Mouse (Mus musculus): ENCODE data around the gene Wnt5b. TPM values are rescaled to one million over a fixed set of nuclear protein-coding genes. Genes with fewer than 3 reads are reported as not detected.

The Wnt5b gene
- polyA plus RNA-seq, 1 experiment from 2014 or later: 3.2 TPM

DNA sequence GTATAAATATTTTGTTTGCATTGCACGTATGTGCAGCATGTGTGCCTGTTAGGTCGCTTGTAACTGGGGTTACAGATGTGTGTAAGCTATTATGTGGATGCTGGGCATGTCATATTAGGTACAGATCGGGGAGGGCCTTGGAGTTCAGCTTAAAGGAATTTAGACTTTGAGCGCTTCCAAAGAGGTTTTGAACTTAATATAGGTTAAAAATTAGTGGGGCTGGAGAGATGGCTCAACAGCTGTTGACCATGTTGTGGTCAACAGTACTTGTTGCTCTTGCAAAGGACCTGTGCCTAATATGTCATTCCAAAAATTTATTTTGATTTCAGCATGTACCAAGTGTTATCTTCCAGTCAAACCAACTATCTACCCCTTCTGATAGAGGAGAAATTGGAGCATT is 139.3 kb downstream of the Wnt5b start:
- Histone ChIP-seq H3K9me3 (ENCODE audit: control insufficient read depth, low read length) (no peaks in the 10 kb centered on the region), H3K27ac (ENCODE audit: low read depth, low read length) (no peak overlapping the region), H3K36me3 (ENCODE audit: control insufficient read depth, insufficient read depth, low read length) (no peaks in the 10 kb centered on the region), H3K9ac (ENCODE audit: low read depth, low read length) (no peak overlapping the region), H3K4me2 (no peak overlapping the region), H3K27me3 (replicated peaks; ENCODE audit: control insufficient read depth, insufficient read depth, low read length) (no peaks in the 10 kb centered on the region), H3K4me1 (replicated peaks; ENCODE audit: control insufficient read depth, insufficient read depth, low read length) (0 out of 2 replicates have a peak, but pooled peaks cover 2% of the 10 kb centered on the region), H3K4me3 (ENCODE audit: low read depth, low read length) (no peak overlapping the region)
- DNase-seq (ENCODE audit: low spot score) (no peak), ATAC-seq (replicated peaks; ENCODE audit: low FRiP score) (no peak)
- 82% methylated on average over 4 of the region's 4 CpGs for WGBS

DNA sequence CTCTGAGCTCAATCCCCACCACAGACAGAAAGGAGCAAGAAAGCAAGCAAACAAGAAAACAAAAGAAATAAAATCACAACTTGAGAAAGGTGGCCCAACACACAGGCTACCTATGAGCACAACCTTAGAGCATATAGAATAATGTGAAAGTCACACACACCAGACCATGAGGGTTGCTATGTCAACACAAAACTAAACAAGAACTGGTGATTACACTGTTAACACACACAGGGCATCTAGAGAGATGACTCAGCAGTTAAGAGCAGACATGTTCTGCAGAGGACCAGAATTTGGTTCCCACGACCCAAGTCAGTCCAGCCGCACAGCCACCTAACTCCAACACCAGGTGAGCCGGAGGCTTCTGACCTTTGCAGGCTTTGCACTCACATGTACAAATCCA is 141.2 kb downstream of the Wnt5b start:
- H3K27ac ChIP-seq (ENCODE audit: low read depth, low read length): no peak overlapping the region
- DNase-seq (ENCODE audit: low spot score) (no peak), ATAC-seq (replicated peaks; ENCODE audit: low FRiP score) (no peak)
- H3K4me3 ChIP-seq (ENCODE audit: low read depth, low read length): no peak overlapping the region
- no peak overlapping the region for H3K9ac ChIP-seq (ENCODE audit: low read depth, low read length)
- H3K27me3 ChIP-seq (replicated peaks; ENCODE audit: control insufficient read depth, insufficient read depth, low read length): no peaks in the 10 kb centered on the region
- 69% methylated on average over 3 of the region's 3 CpGs for WGBS
- H3K36me3 ChIP-seq (ENCODE audit: control insufficient read depth, insufficient read depth, low read length): no peaks in the 10 kb centered on the region
- H3K4me1 ChIP-seq (replicated peaks; ENCODE audit: control insufficient read depth, insufficient read depth, low read length): 0 out of 2 replicates have a peak, but pooled peaks cover 2% of the 10 kb centered on the region
- no peaks in the 10 kb centered on the region for H3K9me3 ChIP-seq (ENCODE audit: control insufficient read depth, low read length)
- H3K4me2 ChIP-seq: no peak overlapping the region

DNA sequence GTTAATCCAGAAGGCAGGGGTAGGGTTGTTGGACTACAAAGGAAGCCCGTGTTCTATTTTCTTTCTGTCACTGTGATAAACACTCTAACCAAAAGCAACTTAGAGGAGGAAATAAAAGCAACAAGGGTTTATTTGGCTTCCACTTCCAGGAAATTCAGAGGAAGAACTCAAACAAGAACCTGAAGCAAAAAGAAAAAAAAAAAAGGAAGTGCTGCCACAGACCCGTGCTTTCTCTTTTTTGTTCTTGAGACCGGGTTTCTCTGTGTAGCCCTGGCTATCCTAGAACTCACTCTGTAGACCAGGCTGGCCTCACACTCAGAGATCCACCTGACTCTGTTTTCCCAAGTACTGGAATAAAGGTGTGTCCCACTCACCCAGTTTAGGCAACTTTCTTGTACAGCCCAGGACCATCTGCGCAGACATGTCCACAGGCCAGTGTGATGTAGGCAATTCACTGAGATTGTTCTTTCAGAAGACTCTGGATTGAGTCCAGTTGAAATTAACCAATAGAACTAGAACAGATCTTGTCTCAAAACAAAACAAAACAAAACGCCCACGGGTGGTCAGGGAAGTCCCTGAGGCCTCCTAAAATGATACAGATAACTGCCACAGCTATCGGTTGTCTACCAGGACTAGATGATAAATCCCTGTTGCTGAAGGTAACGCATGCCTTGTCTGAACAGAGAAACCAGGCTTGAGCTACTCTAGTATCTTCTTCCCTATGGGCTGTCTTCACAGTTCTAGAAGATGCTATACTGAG is 142.4 kb downstream of the Wnt5b start:
- Histone ChIP-seq H3K9me3 (ENCODE audit: control insufficient read depth, low read length) (no peaks in the 10 kb centered on the region), H3K4me3 (ENCODE audit: low read depth, low read length) (no peak overlapping the region), H3K9ac (ENCODE audit: low read depth, low read length) (no peak overlapping the region), H3K4me2 (no peak overlapping the region), H3K4me1 (replicated peaks; ENCODE audit: control insufficient read depth, insufficient read depth, low read length) (0 out of 2 replicates have a peak, but pooled peaks cover 2% of the 10 kb centered on the region), H3K36me3 (ENCODE audit: control insufficient read depth, insufficient read depth, low read length) (no peaks in the 10 kb centered on the region), H3K27ac (ENCODE audit: low read depth, low read length) (no peak overlapping the region), H3K27me3 (replicated peaks; ENCODE audit: control insufficient read depth, insufficient read depth, low read length) (no peaks in the 10 kb centered on the region)
- DNase-seq (ENCODE audit: low spot score) (no peak), ATAC-seq (replicated peaks; ENCODE audit: low FRiP score) (no peak)
- 54% methylated on average over 8 of the region's 8 CpGs for WGBS

DNA sequence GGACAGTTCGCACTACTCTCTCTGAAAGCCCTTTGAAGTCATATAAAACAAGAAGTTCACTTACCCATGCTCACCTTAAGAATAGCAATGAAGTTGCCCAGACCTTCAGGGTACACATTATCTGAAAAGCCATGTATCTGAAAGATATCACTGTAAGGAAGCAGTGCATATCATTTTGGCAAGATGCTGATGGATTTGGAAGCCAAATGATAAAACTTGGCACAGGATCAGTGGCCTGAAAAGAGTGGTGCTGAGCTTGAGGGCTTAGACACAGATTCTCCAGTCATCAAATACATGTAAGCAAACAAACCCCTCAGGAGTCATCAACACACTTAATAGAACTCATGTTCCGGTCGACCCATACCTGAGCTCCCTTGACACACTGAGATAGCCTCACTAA is 143.5 kb downstream of the Wnt5b start:
- H3K4me2 ChIP-seq: no peak overlapping the region
- no peak overlapping the region for H3K4me3 ChIP-seq (ENCODE audit: low read depth, low read length)
- no peak overlapping the region for H3K9ac ChIP-seq (ENCODE audit: low read depth, low read length)

DNA sequence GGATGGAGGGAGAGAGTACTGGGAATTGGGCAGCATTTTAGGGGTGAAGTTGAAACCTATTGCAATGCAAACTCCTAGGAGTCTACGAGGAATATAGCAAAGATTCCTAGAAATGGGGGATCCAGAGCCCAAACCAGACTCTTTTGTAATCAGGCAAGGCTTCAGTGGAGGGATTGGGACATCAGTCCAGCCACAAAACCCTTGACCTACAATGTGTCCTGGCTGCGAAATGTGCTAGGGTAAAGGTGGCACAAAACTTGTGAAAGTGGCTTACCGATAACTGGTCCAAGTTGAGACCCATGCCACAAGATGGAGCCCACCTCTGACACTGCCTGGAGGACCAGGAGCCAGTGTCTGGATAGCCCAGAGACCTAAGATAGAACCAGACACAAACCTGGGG is 144.8 kb downstream of the Wnt5b start:
- Histone ChIP-seq H3K9ac (ENCODE audit: low read depth, low read length) (no peak overlapping the region), H3K27ac (ENCODE audit: low read depth, low read length) (no peak overlapping the region), H3K9me3 (ENCODE audit: control insufficient read depth, low read length) (no peaks in the 10 kb centered on the region), H3K4me1 (replicated peaks; ENCODE audit: control insufficient read depth, insufficient read depth, low read length) (peaks cover 16% of the 10 kb centered on the region), H3K4me2 (no peak overlapping the region), H3K36me3 (ENCODE audit: control insufficient read depth, insufficient read depth, low read length) (no peaks in the 10 kb centered on the region), H3K4me3 (ENCODE audit: low read depth, low read length) (no peak overlapping the region), H3K27me3 (replicated peaks; ENCODE audit: control insufficient read depth, insufficient read depth, low read length) (no peaks in the 10 kb centered on the region)
- no peak for DNase-seq (ENCODE audit: low spot score)
- WGBS: 90% methylated on average over 3 of the region's 3 CpGs
- no peak for ATAC-seq (replicated peaks; ENCODE audit: low FRiP score)

More for the DNA sequence above, 143.5 kb downstream of the Wnt5b start:
- Histone ChIP-seq H3K36me3 (ENCODE audit: control insufficient read depth, insufficient read depth, low read length) (no peaks in the 10 kb centered on the region), H3K27me3 (replicated peaks; ENCODE audit: control insufficient read depth, insufficient read depth, low read length) (no peaks in the 10 kb centered on the region), H3K4me1 (replicated peaks; ENCODE audit: control insufficient read depth, insufficient read depth, low read length) (peaks cover 9% of the 10 kb centered on the region), H3K9me3 (ENCODE audit: control insufficient read depth, low read length) (no peaks in the 10 kb centered on the region), H3K27ac (ENCODE audit: low read depth, low read length) (no peak overlapping the region)
- ATAC-seq (replicated peaks; ENCODE audit: low FRiP score) (no peak), DNase-seq (ENCODE audit: low spot score) (no peak)
- 87% methylated on average over 3 of the region's 3 CpGs for WGBS

DNA sequence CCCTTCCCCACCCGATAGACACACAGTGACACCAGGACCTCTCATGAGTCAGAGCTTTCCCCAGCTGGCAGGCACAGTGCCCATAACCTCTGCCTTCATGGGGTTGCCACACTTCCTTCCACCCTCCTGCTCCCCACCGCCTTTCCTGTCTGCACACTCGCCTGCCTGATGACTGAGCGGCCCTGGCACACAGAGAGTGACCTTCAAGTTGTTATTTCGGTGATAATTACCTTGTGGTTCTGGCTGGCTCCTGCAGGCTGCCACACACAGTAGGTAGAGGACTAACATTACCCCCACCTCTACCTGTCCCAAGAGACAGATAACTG is 147.9 kb downstream of the Wnt5b start:
- Histone ChIP-seq H3K9ac (ENCODE audit: low read depth, low read length) (no peak overlapping the region), H3K27me3 (replicated peaks; ENCODE audit: control insufficient read depth, insufficient read depth, low read length) (no peaks in the 10 kb centered on the region), H3K36me3 (ENCODE audit: control insufficient read depth, insufficient read depth, low read length) (no peaks in the 10 kb centered on the region), H3K4me3 (ENCODE audit: low read depth, low read length) (no peak overlapping the region), H3K4me1 (replicated peaks; ENCODE audit: control insufficient read depth, insufficient read depth, low read length) (peaks cover 13% of the 10 kb centered on the region), H3K4me2 (no peak overlapping the region), H3K27ac (ENCODE audit: low read depth, low read length) (no peak overlapping the region), H3K9me3 (ENCODE audit: control insufficient read depth, low read length) (no peaks in the 10 kb centered on the region)
- WGBS: 30% methylated on average over 5 of the region's 5 CpGs
- 0 out of 2 replicates have a peak, but pooled peaks have one; percentile 36 for ATAC-seq (replicated peaks; ENCODE audit: low FRiP score)
- DNase-seq (ENCODE audit: low spot score): no peak

DNA sequence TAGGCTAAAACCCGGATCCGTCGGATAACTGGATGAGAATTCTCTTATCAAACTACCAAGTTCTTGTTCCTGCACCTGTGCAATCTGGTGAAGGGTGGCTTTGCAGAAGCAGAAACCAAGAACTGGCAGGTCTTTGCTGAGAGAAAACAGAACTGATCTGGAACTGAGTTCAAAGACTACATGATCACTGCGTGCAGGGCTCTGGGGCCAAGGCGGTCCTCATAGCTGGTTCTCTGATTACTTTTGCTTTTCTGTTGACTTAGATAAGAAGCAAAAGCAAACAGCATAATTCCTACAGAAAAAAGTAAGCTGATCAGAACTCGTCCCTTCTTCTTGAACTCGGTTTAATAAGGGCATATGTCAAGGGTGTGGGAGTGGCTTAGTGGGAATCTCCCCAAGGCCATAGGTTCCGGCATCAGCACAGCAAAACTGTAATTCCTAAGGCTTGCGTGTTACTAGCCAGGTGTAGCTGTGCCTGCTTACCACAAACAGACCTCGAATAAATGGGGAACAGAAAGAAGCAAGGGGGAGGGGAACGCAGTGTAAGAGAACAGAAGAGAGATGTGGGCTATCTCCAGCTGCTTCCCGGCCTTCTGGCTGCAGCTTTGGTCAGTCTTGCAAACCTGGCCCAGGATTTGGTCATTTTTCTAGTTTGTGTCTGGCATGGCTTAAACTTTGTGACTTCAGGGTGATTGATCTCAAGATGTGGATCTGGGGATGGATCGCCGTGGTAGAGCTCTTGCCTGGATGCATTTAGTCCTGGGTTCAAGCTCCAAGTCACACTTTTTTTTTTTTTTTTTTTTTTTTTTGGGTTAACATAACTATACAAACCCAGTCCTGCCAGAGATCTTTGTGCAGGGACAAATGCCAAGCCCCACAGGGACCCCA is 148.5 kb downstream of the Wnt5b start:
- Histone ChIP-seq H3K27ac (ENCODE audit: low read depth, low read length) (peak overlapping the region; percentile 21; the same call in 1 of the 2 replicates), H3K36me3 (ENCODE audit: control insufficient read depth, insufficient read depth, low read length) (no peaks in the 10 kb centered on the region), H3K9me3 (ENCODE audit: control insufficient read depth, low read length) (no peaks in the 10 kb centered on the region), H3K4me1 (replicated peaks; ENCODE audit: control insufficient read depth, insufficient read depth, low read length) (peaks cover 13% of the 10 kb centered on the region), H3K4me2 (peak overlapping the region; percentile 38), H3K4me3 (ENCODE audit: low read depth, low read length) (no peak overlapping the region), H3K27me3 (replicated peaks; ENCODE audit: control insufficient read depth, insufficient read depth, low read length) (no peaks in the 10 kb centered on the region), H3K9ac (ENCODE audit: low read depth, low read length) (0 out of 2 replicates have a peak overlapping the region, but pooled peaks have one; percentile 16)
- 53% methylated on average over 14 of the region's 14 CpGs for WGBS
- ATAC-seq (replicated peaks; ENCODE audit: low FRiP score): no peak; the same call in 1 of the 2 replicates
- no peak for DNase-seq (ENCODE audit: low spot score)

DNA sequence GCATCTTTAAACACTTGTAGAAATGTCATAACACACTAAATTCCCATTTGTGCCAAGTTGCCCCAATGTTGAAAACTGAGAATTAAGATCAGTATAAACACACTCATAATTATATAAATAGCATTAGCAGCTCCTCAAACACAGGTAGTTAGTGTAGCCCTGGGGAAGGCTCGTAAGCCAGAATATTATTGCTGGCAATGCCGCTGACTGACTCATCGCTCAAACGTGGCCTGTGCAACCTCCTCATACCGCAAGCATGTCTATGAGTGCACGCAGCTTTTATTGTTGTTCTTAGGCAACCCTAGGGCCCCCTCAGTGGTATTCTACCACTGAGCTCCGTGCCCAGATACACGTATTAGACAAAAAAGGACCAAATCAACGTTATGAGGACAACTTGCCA is 151.3 kb downstream of the Wnt5b start:
- no peak overlapping the region for H3K4me2 ChIP-seq
- no peaks in the 10 kb centered on the region for H3K9me3 ChIP-seq (ENCODE audit: control insufficient read depth, low read length)
- H3K27me3 ChIP-seq (replicated peaks; ENCODE audit: control insufficient read depth, insufficient read depth, low read length): no peaks in the 10 kb centered on the region
- ATAC-seq (replicated peaks; ENCODE audit: low FRiP score) (no peak), DNase-seq (ENCODE audit: low spot score) (no peak)
- H3K9ac ChIP-seq (ENCODE audit: low read depth, low read length): no peak overlapping the region
- H3K4me1 ChIP-seq (replicated peaks; ENCODE audit: control insufficient read depth, insufficient read depth, low read length): peaks cover 13% of the 10 kb centered on the region
- H3K36me3 ChIP-seq (ENCODE audit: control insufficient read depth, insufficient read depth, low read length): no peaks in the 10 kb centered on the region
- WGBS: 83% methylated on average over 9 of the region's 9 CpGs
- no peak overlapping the region for H3K27ac ChIP-seq (ENCODE audit: low read depth, low read length)
- H3K4me3 ChIP-seq (ENCODE audit: low read depth, low read length): no peak overlapping the region
